Mouse (Mus musculus) heart, adult 11 months (tissue): ENCODE measurements around the gene Gm13289.
"Not testable (repeated sequence)": the region's sequence is repeated elsewhere in the genome, so short reads cannot be mapped to it uniquely, and the experiment has no call there.

Source experiments
- DNase-seq: peaks from one replicate; pipeline ENCODE4 v3.0.0; 2022

The Gm13289 gene

DNA sequence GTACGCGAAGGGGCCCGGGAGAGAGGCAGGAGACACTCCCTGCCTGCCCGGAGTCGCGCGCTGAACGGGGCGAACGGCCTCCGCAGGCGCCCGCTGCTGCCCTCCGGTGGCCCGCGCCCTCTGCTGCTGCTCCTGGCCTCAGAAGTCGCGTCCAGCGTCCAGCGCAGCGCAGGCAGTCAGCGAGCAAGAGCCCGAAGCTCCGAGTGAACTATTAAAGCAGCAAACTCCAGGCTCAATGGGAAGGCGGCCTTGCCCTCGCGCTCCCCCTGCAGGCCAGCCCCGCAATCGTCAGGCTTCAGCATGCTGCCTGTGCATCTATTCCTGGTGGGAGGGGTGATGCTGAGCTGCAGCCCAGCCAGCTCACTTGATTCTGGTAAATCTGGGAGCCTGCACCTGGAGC is at the start of gene Gm13289:
TSS of gene Gm13289 (plus strand) at position 301 of the 400 bp plus-strand sequence.
- DNase-seq: not testable (repeated sequence)

DNA sequence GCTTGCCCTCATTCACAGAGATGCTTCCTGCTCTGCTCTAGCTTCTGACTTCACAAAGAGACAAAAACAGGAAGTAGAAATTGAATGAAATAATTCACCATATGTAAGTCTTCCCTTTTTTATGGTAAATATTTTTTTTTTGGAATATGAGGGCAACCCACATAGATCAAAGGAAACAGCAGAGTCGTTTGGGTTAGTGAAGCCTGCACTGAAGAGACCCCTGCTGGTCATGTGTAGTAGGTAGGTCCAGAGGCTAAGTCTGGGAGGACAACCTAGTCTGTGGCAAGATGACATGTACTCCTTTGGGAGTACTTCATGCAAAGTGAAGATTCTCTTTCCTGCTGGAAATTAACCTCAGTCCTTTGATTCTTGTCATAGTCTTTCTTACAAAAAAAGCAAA is 49.4 kb upstream of the Gm13289 start:
- DNase-seq: peak; percentile 48

DNA sequence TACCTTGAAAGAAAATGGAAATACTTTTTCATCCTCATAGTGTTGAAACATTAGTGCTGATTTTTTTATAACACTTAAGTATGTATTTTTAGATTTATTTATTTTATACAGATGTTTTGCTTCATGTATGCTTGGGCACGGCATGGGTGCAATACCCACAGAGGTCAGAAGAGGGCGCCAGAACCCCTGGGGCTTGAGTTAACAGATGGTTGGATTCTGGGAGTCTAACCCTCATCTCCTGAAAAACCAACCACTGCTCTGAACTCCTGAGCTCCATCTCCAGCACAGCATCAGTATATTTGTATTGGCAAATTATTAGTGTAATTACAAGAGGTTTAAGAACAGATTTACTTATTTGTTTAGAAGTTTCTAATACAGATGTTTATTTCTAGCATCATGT is 38.2 kb upstream of the Gm13289 start:
- DNase-seq: peak; percentile 90

DNA sequence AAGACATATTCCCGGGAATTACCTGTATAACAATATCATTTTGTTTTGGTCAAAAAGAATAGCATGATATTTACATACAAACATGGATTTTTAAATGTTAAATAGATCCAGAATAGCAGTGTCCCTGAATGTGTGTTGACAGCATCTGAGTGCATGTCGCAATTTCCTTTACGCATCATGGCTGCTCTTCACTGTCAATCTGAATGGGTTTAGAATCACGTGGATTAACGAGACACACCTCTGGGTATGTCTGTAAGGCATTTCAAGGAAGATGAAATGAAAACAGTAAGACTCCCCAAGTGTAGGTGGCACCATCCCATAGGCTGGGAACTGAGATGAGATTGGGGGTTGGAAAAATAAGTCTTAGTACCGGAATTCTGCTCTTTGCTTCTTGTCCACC is 37.7 kb upstream of the Gm13289 start:
- DNase-seq: no peak

DNA sequence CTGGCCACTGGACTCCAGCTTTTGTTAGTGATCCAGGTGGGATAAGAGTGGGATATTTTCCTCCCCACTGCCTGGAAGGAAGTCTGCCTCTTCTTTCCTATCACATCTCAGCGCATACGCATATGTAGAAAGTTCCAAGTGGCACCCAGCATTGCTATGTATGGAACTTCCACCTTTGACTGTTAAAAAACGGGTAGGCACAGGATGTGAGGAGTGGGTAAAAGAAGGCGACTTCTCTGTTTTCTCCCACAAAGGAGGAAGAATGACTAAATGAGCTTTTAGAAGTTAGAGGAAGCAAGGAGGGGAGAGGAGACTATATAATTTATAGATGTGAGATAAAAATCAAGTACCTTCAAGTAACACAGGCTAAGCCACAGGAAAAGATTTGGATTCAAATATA is 35.3 kb upstream of the Gm13289 start:
- no peak for DNase-seq

DNA sequence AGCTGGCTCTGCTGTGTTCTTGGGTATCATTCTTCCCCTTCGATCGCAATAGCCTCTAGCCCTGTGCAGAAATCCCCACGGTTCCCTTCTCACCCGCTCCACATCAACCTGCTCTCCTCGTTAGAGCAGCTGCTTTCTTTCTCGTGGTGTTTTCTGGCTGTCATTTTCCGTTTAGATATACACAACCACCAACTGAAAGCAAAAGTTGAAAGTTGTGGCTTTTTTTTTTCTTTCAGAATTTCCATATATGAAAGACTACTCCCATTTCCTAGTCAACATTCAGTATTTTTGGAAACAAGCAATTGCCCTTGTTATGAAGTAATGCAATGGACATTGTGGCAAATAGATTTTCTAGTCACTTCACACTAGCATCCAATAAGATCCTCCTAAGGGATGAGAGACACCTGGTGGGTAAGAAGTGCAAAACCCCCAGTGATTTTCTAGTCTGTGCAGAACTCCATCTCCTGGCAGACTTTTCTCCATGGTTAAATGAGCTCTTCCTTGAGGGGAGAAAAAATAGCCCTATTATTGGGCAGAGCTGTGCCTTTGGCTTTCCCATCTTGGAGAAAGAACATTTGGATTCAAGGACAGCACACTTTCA is 33.9 kb upstream of the Gm13289 start:
- DNase-seq: peak; percentile 50

DNA sequence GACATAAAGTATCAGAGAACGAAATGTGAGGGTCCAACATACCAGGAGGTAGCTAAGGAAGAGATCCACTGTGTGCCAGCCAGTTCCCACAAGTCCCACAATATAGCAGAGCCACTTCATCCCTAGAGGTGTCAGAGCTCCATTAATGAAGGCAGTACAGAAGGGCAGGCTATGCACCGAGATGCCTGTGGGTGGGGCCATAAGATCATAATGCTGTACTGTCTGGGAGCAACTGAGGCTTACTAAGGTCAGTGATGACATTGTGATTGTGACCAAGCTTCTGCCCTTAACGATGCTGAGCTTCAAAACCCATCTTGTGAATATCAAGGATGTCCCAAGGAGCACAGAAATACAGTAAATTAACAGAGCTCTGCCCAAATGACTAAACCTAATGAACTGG is 32.5 kb upstream of the Gm13289 start:
- peak; percentile 84 for DNase-seq

DNA sequence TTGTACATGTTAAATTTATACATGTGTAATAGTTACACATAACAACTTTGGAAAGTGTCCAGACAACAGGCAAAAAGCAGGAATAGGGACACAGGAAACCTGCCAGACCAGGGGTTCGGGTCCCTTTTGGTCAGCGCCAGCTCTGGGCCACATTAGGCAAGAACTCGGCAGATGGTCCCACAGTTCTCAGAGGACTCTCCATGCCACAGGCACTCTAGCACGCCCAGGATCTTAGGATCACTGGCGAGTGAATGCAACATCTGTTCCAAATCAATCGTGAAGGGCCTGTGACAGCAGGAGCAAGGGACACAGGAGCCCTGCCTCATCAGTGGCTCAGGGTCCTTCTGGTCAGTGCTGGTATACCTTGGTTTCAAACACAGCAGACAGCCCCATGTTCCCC is 26.8 kb upstream of the Gm13289 start:
- peak; percentile 70 for DNase-seq

DNA sequence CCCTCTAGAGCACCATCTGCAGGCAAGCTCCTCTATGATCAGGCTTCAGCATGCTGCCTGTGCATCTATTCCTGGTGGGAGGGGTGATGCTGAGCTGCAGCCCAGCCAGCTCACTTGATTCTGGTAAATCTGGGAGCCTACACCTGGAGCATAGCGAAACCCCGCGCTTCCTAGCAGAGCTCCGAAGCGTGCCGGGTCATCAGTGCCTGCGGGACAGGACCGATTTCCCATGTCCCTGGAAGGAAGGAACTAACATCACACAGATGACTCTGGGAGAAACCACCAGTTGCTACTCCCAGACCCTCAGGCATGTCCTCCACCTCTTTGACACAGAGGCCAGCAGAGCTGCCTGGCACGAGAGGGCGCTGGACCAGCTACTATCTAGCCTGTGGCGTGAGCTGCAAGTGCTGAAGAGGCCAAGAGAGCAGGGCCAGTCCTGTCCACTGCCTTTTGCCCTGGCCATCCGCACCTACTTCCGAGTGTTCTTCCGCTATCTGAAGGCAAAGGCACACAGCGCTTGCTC is 21.8 kb upstream of the Gm13289 start, which contains the start of gene Gm13271:
TSS of gene Gm13271 (plus strand) at position 51 of the 523 bp plus-strand sequence.
- DNase-seq: peak; percentile 99

DNA sequence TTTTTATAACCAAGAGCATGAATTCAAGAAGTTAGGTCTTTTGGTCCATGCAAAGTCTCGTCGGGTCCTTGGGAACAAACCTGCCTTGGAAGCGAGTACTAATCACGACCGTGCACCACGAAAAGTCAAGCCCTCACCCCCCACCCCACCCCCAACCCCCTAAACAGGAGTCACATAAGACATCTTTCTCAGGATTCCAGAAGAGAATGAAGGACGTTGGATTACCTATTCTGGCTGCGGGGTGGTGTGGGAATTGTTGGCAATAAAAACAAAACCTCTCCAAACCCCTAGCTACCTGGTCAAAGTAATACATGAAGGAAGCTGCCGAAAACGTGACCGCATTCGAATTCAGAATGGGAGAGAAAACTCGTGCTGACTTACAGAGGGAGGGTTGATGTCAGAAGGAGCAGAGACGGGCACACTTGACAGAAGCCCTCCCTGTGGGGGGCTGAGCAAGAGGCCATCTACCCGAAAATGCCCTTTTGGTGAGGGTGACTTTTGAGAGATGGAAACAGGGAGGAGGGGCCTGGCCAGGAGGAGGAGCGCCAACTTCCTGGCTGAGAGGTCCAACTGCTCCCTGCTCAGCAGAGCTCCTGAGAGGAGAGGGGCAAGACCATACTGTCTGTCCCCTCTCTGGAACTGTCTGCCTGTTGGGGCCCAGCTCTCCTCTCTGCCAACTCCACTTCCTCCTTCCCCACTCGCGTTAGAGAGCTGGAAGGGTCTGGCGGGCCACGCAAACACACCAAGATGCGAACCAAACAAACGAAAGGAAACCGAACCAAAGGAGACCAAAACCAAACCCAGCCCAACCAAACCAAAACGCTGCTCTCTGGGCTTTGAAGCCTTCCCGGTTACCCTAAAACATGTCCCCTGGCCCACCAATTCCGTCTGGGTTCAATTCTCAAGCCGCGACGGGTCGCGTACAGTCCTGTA is 19.9 kb upstream of the Gm13289 start:
- DNase-seq: peak; percentile 89

DNA sequence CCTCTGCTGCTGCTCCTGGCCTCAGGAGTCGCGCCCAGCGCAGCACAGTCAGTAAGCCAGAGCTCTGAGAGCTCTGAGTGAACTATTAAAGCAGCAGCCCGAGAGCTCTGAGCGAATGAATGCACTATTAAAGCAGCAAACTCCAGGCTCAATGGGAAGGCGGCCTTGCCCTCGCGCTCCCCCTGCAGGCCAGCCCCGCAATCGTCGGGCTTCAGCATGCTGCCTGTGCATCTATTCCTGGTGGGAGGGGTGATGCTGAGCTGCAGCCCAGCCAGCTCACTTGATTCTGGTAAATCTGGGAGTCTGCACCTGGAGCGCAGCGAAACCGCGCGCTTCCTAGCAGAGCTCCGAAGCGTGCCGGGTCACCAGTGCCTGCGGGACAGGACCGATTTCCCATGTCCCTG is 19.1 kb upstream of the Gm13289 start:
- DNase-seq: peak; percentile 99

DNA sequence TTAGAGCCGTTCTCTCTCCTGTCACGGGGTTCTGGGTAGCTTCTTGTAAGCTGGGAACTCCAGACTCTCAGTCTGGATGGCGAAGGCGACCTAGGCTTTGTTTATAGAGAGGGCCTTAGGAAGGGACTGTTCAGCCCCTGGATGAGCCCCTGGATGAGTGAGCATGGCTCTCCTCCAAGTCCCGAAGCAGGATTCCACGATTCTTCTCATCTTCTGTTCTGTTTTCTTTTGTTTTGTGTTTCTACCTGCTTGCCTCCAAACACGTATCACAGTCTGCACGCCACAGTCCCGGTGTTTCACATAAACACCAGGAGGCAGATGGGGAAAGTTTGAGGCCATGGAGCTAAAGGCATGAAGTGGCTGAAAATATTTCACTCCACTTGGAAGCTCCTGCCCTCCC is 18.0 kb upstream of the Gm13289 start:
- DNase-seq: peak; percentile 93

DNA sequence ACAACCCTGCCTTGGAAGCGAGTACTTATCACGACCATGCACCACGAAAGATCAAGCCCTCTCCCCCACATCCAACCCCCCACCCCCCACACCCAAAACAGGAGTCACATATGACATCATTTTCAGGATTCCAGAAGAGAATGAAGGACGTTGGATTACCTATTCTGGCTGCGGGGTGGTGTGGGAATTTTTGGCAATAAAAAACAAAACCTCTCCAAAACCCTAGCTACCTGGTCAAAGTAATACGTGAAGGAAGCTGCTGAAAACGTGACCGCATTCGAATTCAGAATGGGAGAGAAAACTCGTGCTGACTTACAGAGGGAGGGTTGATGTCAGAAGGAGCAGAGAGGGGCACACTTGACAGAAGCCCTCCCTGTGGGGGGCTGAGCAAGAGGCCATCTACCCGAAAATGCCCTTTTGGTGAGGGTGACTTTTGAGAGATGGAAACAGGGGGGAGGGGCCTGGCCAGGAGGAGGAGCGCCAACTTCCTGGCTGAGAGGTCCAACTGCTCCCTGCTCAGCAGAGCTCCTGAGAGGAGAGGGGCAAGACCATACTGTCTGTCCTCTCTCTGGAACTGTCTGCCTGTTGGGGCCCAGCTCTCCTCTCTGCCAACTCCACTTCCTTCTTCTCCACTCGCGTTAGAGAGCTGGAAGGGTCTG is 17.0 kb upstream of the Gm13289 start, which contains the start of gene Gm13283:
TSS of gene Gm13283 (plus strand) at position 510 of the 659 bp plus-strand sequence.
- DNase-seq: peak; percentile 97

DNA sequence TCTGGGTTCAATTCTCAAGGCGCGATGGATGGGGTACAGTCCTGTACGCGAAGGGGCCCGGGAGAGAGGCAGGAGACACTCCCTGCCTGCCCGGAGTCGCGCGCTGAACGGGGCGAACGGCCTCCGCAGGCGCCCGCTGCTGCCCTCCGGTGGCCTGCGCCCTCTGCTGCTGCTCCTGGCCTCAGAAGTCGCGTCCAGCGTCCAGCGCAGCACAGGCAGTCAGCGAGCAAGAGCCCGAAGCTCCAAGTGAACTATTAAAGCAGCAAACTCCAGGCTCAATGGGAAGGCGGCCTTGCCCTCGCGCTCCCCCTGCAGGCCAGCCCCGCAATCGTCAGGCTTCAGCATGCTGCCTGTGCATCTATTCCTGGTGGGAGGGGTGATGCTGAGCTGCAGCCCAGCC is 16.3 kb upstream of the Gm13289 start:
- DNase-seq: peak; percentile 99

DNA sequence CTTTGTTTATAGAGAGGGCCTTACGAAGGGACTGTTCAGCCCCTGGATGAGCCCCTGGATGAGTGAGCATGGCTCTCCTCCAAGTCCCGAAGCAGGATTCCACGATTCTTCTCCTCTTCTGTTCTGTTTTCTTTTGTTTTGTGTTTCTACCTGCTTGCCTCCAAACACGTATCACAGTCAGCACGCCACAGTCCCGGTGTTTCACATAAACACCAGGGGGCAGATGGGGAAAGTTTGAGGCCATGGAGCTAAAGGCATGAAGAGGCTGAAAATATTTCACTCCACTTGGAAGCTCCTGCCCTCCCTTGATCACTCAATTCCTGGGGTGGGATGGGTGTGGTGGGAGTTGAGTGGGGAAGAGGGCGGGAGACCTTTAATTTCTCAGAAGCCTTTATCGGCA is 14.9 kb upstream of the Gm13289 start:
- peak; percentile 98 for DNase-seq

DNA sequence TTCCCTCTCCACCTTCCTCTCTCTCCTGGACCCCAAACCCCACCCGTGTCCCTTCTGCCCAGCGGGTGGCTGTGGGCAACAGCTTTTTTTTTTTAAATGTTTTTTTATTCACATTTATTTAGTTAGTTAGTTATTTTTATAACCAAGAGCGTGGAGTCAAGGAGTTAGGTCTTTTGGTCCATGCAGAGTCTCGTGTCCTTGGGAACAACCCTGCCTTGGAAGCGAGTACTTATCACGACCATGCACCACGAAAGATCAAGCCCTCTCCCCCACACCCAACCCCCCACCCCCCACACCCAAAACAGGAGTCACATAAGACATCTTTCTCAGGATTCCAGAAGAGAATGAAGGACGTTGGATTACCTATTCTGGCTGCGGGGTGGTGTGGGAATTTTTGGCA is 14.4 kb upstream of the Gm13289 start:
- DNase-seq: peak; percentile 96

DNA sequence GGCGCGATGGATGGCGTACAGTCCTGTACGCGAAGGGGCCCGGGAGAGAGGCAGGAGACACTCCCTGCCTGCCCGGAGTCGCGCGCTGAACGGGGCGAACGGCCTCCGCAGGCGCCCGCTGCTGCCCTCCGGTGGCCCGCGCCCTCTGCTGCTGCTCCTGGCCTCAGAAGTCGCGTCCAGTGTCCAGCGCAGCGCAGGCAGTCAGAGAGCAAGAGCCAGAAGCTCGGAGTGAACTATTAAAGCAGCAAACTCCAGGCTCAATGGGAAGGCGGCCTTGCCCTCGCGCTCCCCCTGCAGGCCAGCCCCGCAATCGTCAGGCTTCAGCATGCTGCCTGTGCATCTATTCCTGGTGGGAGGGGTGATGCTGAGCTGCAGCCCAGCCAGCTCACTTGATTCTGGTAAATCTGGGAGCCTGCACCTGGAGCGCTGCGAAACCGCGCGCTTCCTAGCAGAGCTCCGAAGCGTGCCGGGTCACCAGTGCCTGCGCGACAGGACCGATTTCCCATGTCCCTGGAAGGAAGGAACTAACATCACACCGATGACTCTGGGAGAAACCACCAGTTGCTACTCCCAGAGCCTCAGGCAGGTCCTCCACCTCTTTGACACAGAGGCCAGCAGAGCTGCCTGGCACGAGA is 13.2 kb upstream of the Gm13289 start:
- peak; percentile 98 for DNase-seq

DNA sequence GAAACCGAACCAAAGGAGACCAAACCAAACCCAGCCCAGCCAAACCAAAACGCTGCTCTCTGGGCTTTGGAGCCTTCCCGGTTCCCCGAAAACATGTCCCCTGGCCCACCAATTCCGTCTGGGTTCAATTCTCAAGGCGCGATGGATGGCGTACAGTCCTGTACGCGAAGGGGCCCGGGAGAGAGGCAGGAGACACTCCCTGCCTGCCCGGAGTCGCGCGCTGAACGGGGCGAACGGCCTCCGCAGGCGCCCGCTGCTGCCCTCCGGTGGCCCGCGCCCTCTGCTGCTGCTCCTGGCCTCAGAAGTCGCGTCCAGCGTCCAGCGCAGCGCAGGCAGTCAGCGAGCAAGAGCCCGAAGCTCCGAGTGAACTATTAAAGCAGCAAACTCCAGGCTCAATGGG is 3.2 kb upstream of the Gm13289 start, which contains the start of gene Gm13290:
TSS of gene Gm13290 (plus strand) at position 301 of the 400 bp plus-strand sequence.
- not testable (repeated sequence) for DNase-seq

DNA sequence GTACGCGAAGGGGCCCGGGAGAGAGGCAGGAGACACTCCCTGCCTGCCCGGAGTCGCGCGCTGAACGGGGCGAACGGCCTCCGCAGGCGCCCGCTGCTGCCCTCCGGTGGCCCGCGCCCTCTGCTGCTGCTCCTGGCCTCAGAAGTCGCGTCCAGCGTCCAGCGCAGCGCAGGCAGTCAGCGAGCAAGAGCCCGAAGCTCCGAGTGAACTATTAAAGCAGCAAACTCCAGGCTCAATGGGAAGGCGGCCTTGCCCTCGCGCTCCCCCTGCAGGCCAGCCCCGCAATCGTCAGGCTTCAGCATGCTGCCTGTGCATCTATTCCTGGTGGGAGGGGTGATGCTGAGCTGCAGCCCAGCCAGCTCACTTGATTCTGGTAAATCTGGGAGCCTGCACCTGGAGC is 2.8 kb downstream of the Gm13289 start, which contains the start of gene Gm13272:
TSS of gene Gm13272 (plus strand) at position 301 of the 400 bp plus-strand sequence.
- not testable (repeated sequence) for DNase-seq

DNA sequence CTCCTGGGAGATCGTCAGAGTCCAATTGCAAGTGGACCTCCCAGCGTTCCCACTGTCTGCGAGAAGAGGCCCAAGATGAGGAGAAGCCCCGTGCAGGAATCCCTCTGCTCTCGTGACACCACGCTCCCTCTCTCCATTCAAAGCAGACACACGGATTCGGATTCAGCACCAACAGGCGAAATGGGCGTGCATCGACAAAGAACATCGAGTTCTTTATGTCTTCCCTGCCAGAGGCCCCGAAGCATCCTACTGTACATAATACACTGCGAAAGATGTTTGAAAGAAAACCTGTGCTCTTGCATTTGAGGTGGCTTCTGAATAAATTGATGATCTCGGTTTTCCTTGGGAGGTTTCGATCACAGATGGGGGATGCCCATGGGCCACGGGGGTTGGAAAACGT is 3.6 kb downstream of the Gm13289 start:
- DNase-seq: peak; percentile 92

DNA sequence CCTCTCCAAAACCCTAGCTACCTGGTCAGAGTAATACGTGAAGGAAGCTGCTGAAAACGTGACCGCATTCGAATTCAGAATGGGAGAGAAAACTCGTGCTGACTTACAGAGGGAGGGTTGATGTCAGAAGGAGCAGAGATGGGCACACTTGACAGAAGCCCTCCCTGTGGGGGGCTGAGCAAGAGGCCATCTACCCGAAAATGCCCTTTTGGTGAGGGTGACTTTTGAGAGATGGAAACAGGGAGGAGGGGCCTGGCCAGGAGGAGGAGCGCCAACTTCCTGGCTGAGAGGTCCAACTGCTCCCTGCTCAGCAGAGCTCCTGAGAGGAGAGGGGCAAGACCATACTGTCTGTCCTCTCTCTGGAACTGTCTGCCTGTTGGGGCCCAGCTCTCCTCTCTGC is 5.1 kb downstream of the Gm13289 start, which contains the start of gene Ifnz:
TSS of gene Ifnz (plus strand) at position 301 of the 400 bp plus-strand sequence.
- DNase-seq: not testable (repeated sequence)

DNA sequence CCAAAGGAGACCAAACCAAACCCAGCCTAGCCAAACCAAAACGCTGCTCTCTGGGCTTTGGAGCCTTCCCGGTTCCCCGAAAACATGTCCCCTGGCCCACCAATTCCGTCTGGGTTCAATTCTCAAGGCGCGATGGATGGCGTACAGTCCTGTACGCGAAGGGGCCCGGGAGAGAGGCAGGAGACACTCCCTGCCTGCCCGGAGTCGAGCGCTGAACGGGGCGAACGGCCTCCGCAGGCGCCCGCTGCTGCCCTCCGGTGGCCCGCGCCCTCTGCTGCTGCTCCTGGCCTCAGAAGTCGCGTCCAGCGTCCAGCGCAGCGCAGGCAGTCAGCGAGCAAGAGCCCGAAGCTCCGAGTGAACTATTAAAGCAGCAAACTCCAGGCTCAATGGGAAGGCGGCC is 5.6 kb downstream of the Gm13289 start:
- DNase-seq: peak; percentile 94
